Mouse (Mus musculus): ENCODE measurements around the gene Acp6. TPM values are rescaled to one million over a fixed set of nuclear protein-coding genes. Genes with fewer than 3 reads are reported as not detected.

The Acp6 gene
- polyA plus RNA-seq, 1 experiment from 2014 or later = 24.8 TPM

GRCm38 (mm10) chr3:97157958-97158599 is 498 bp upstream of the Acp6 start:
- Histone ChIP-seq H3K4me2 (ENCODE audit: low read length) (peak overlapping the region; percentile 83), H3K27ac (ENCODE audit: low read length) (peak overlapping the region; percentile 47), H3K36me3 (ENCODE audit: control insufficient read depth, insufficient read depth, low read length) (no peaks in the 10 kb centered on the region), H3K4me1 (ENCODE audit: control insufficient read depth, insufficient read depth, low read length) (peaks cover 6% of the 10 kb centered on the region; the same call in 1 of the 2 replicates), H3K27me3 (ENCODE audit: control insufficient read depth, insufficient read depth, low read depth, low read length) (no peaks in the 10 kb centered on the region), H3K4me3 (ENCODE audit: low read depth, low read length) (peak overlapping the region; percentile 72), H3K9ac (ENCODE audit: low read depth, low read length) (peak overlapping the region; percentile 71; the same call in 1 of the 2 replicates), H3K9me3 (replicated peaks; ENCODE audit: control insufficient read depth, low read length, poor library complexity, severe bottlenecking) (no peaks in the 10 kb centered on the region)
- peak; percentile 66 for ATAC-seq
- under 1% methylated on average over 17 of the region's 17 CpGs for whole genome bisulfite sequencing

- Histone ChIP-seq H3K4me1 (ENCODE audit: control insufficient read depth, insufficient read depth, low read length) (peaks cover 6% of the 10 kb centered on the region; the same call in 1 of the 2 replicates), H3K27me3 (ENCODE audit: control insufficient read depth, insufficient read depth, low read depth, low read length) (no peaks in the 10 kb centered on the region), H3K9ac (ENCODE audit: low read depth, low read length) (peak overlapping the region; percentile 71), H3K4me2 (ENCODE audit: low read length) (peak overlapping the region; percentile 83), H3K36me3 (ENCODE audit: control insufficient read depth, insufficient read depth, low read length) (no peaks in the 10 kb centered on the region), H3K4me3 (ENCODE audit: low read depth, low read length) (peak overlapping the region; percentile 72), H3K9me3 (replicated peaks; ENCODE audit: control insufficient read depth, low read length, poor library complexity, severe bottlenecking) (no peaks in the 10 kb centered on the region), H3K27ac (ENCODE audit: low read length) (0 out of 2 replicates have a peak overlapping the region, but pooled peaks have one; percentile 75)
- WGBS = 8% methylated on average over 6 of the region's 6 CpGs
- no peak for ATAC-seq
Observed at GRCm38 (mm10) chr3:97159509-97159850, 903 bp downstream of the Acp6 start.

DNA sequence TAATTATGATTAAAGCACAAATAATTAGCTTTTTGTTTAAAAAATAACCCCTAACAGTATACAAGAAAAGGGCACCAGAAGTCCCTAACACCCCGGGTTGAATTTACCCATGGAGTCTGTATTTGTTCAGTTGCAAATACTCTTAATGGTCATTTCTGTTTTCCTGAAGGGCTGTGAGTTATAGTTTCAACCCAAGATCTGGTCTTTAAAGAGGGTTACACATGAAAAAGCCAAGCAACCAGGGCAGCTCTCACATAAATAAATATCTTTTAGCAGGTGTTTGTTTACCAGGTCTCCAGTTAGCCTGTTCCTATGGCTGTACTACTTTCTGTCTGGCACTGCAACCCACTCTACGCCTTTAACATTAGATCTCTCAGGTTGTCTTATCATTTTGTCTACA is 1.4 kb downstream of the Acp6 start:
- 84% methylated on average over 2 of the region's 2 CpGs for WGBS
- no peak for ATAC-seq
- Histone ChIP-seq H3K27me3 (ENCODE audit: control insufficient read depth, insufficient read depth, low read depth, low read length) (no peaks in the 10 kb centered on the region), H3K4me3 (ENCODE audit: low read depth, low read length) (no peak overlapping the region), H3K4me2 (ENCODE audit: low read length) (no peak overlapping the region; the same call in 1 of the 2 replicates), H3K9ac (ENCODE audit: low read depth, low read length) (no peak overlapping the region), H3K36me3 (ENCODE audit: control insufficient read depth, insufficient read depth, low read length) (no peaks in the 10 kb centered on the region), H3K4me1 (ENCODE audit: control insufficient read depth, insufficient read depth, low read length) (peaks cover 6% of the 10 kb centered on the region; the same call in 1 of the 2 replicates), H3K27ac (ENCODE audit: low read length) (no peak overlapping the region), H3K9me3 (replicated peaks; ENCODE audit: control insufficient read depth, low read length, poor library complexity, severe bottlenecking) (no peaks in the 10 kb centered on the region)

GRCm38 (mm10) chr3:97160908-97161307 is 2.3 kb downstream of the Acp6 start:
- H3K9ac ChIP-seq (ENCODE audit: low read depth, low read length) = no peak overlapping the region
- H3K27ac ChIP-seq (ENCODE audit: low read length) = no peak overlapping the region
- H3K4me2 ChIP-seq (ENCODE audit: low read length) = no peak overlapping the region
- no peaks in the 10 kb centered on the region for H3K9me3 ChIP-seq (replicated peaks; ENCODE audit: control insufficient read depth, low read length, poor library complexity, severe bottlenecking)
- no peaks in the 10 kb centered on the region for H3K36me3 ChIP-seq (ENCODE audit: control insufficient read depth, insufficient read depth, low read length)
- 70% methylated on average over 10 of the region's 10 CpGs for WGBS
- H3K27me3 ChIP-seq (ENCODE audit: control insufficient read depth, insufficient read depth, low read depth, low read length) = no peaks in the 10 kb centered on the region
- H3K4me3 ChIP-seq (ENCODE audit: low read depth, low read length) = no peak overlapping the region
- ATAC-seq = no peak
- H3K4me1 ChIP-seq (ENCODE audit: control insufficient read depth, insufficient read depth, low read length) = peaks cover 6% of the 10 kb centered on the region; the same call in 1 of the 2 replicates

DNA sequence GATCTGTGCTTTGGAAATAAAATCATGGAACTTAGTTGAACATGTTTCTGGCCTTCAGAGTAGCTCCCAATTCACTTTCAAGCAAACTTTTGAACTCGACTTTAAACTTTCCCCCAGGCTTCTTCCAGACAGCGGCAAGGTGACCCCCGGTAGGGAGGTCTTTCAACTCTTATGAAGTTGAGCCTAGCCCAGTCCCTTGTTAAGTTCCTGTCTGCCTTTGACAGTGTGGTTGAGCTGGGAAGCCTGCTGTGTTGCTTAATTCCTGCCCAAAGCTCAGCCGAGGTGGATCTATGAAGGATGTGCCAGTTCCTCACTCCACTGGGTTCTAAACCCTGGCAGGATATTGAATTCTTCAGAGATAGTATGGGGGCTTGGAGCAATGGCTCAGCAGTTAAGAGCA is 3.2 kb downstream of the Acp6 start:
- ATAC-seq = no peak
- Histone ChIP-seq H3K27me3 (ENCODE audit: control insufficient read depth, insufficient read depth, low read depth, low read length) (no peaks in the 10 kb centered on the region), H3K4me2 (ENCODE audit: low read length) (no peak overlapping the region), H3K36me3 (ENCODE audit: control insufficient read depth, insufficient read depth, low read length) (no peaks in the 10 kb centered on the region), H3K4me1 (ENCODE audit: control insufficient read depth, insufficient read depth, low read length) (peaks cover 6% of the 10 kb centered on the region; the same call in 1 of the 2 replicates), H3K9me3 (replicated peaks; ENCODE audit: control insufficient read depth, low read length, poor library complexity, severe bottlenecking) (no peaks in the 10 kb centered on the region), H3K27ac (ENCODE audit: low read length) (no peak overlapping the region), H3K4me3 (ENCODE audit: low read depth, low read length) (no peak overlapping the region), H3K9ac (ENCODE audit: low read depth, low read length) (no peak overlapping the region)
- WGBS = 56% methylated on average over 4 of the region's 4 CpGs

- H3K4me3 ChIP-seq (ENCODE audit: low read depth, low read length) = no peak overlapping the region
- WGBS = 88% methylated on average over 4 of the region's 4 CpGs
Observed at GRCm38 (mm10) chr3:97164477-97164876, 5.9 kb downstream of the Acp6 start.

DNA sequence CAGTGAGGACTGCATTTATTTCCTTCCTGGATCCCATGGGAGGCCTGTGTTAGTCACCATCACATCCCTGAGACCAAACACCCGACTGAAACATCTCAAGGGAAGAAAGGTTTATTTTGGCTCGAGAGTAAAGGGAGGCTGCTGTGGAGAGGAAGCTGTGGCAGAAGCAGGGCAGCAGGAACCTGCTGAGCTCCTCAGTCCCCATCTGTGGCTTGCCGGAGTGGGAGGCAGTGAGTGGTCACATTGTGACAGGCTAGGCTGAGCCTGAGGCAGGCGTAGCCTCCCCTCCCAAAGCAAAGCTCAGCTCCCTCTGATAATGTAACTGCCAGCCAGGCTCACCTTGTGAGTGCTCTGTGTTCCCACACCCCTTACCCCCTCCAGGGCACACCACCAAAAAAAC is 8.5 kb downstream of the Acp6 start:
- H3K4me2 ChIP-seq (ENCODE audit: low read length) = no peak overlapping the region
- no peaks in the 10 kb centered on the region for H3K4me1 ChIP-seq (ENCODE audit: control insufficient read depth, insufficient read depth, low read length)
- H3K4me3 ChIP-seq (ENCODE audit: low read depth, low read length) = no peak overlapping the region
- ATAC-seq = no peak
- no peak overlapping the region for H3K9ac ChIP-seq (ENCODE audit: low read depth, low read length)
- WGBS = 77% methylated on average over 4 of the region's 4 CpGs
- no peak overlapping the region for H3K27ac ChIP-seq (ENCODE audit: low read length)
- no peaks in the 10 kb centered on the region for H3K36me3 ChIP-seq (ENCODE audit: control insufficient read depth, insufficient read depth, low read length)
- no peaks in the 10 kb centered on the region for H3K9me3 ChIP-seq (replicated peaks; ENCODE audit: control insufficient read depth, low read length, poor library complexity, severe bottlenecking)
- H3K27me3 ChIP-seq (ENCODE audit: control insufficient read depth, insufficient read depth, low read depth, low read length) = no peaks in the 10 kb centered on the region

More at GRCm38 (mm10) chr3:97164477-97164876, 5.9 kb downstream of the Acp6 start:
- H3K4me2 ChIP-seq (ENCODE audit: low read length) = no peak overlapping the region
- no peaks in the 10 kb centered on the region for H3K9me3 ChIP-seq (replicated peaks; ENCODE audit: control insufficient read depth, low read length, poor library complexity, severe bottlenecking)
- no peaks in the 10 kb centered on the region for H3K36me3 ChIP-seq (ENCODE audit: control insufficient read depth, insufficient read depth, low read length)
- H3K27ac ChIP-seq (ENCODE audit: low read length) = no peak overlapping the region
- ATAC-seq = no peak
- H3K9ac ChIP-seq (ENCODE audit: low read depth, low read length) = no peak overlapping the region
- no peaks in the 10 kb centered on the region for H3K27me3 ChIP-seq (ENCODE audit: control insufficient read depth, insufficient read depth, low read depth, low read length)
- H3K4me1 ChIP-seq (ENCODE audit: control insufficient read depth, insufficient read depth, low read length) = peaks cover 4% of the 10 kb centered on the region; the same call in 1 of the 2 replicates

DNA sequence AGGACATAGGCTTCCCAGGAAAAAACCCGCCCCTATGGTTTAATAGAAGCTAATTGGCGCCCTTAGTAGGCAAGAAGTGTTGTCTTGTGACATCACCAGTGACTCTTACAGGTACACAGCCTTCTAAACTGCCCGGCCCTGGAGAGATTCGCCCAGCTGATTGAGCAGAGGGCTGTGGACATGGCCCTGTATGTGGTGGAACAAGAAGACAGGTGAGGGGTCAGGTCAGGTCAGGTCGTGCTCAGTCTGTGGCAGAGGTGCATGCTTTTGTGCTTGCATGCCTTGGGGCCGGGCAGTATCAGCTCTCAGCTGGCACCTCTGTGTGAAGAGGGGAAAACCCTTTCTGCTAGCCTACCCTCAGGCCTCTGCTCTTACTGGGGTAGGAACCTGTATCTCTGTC is 13.0 kb downstream of the Acp6 start:
- 86% methylated on average over 6 of the region's 6 CpGs for WGBS
- Histone ChIP-seq H3K27me3 (ENCODE audit: control insufficient read depth, insufficient read depth, low read depth, low read length) (no peaks in the 10 kb centered on the region), H3K9me3 (replicated peaks; ENCODE audit: control insufficient read depth, low read length, poor library complexity, severe bottlenecking) (no peaks in the 10 kb centered on the region), H3K4me2 (ENCODE audit: low read length) (no peak overlapping the region), H3K9ac (ENCODE audit: low read depth, low read length) (no peak overlapping the region), H3K4me1 (ENCODE audit: control insufficient read depth, insufficient read depth, low read length) (no peaks in the 10 kb centered on the region), H3K27ac (ENCODE audit: low read length) (no peak overlapping the region), H3K4me3 (ENCODE audit: low read depth, low read length) (no peak overlapping the region), H3K36me3 (ENCODE audit: control insufficient read depth, insufficient read depth, low read length) (no peaks in the 10 kb centered on the region)
- no peak for ATAC-seq

DNA sequence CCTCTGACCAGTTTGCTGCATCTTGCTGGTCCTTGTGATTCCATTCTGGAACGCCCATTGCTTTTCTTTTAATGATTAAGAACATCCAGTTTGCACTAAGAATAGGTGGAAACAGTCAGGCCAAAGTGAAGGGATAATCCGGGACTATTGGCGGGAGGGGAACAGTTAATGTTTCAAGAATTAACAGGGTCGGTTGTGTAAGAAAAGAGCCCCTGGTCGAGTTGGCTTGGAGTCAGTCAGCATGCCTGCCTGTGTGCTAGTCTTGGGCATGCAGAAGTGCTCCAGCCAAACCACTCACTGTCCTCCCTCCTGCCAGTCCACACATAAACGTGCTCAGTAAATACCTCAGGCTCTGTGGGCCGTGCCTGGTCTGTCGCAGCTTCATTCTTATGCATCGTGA is 13.7 kb downstream of the Acp6 start:
- Histone ChIP-seq H3K27me3 (ENCODE audit: control insufficient read depth, insufficient read depth, low read depth, low read length) (no peaks in the 10 kb centered on the region), H3K4me2 (ENCODE audit: low read length) (no peak overlapping the region), H3K9me3 (replicated peaks; ENCODE audit: control insufficient read depth, low read length, poor library complexity, severe bottlenecking) (no peaks in the 10 kb centered on the region), H3K36me3 (ENCODE audit: control insufficient read depth, insufficient read depth, low read length) (no peaks in the 10 kb centered on the region; the same call in 1 of the 2 replicates), H3K4me3 (ENCODE audit: low read depth, low read length) (no peak overlapping the region), H3K9ac (ENCODE audit: low read depth, low read length) (no peak overlapping the region), H3K27ac (ENCODE audit: low read length) (no peak overlapping the region), H3K4me1 (ENCODE audit: control insufficient read depth, insufficient read depth, low read length) (no peaks in the 10 kb centered on the region)
- WGBS = 58% methylated on average over 9 of the region's 9 CpGs
- no peak for ATAC-seq
